Mouse (Mus musculus) limb, embryonic 11.5 days (tissue): ENCODE results near the gene Rsg1. TPM values are rescaled to one million over a fixed set of nuclear protein-coding genes. Genes with fewer than 3 reads are reported as not detected.

Experiments used
- ATAC-seq: fragments of 200-750 bp; cut with Nextera tagmentation; 2 replicates; pipeline ENCODE4 v1.8.0; 2017; ENCODE audit warnings: low read depth; ENCODE audit not compliant: insufficient number of reproducible peaks, low FRiP score, low TSS enrichment
- DNase-seq: peaks from one replicate; pipeline ENCODE4 v3.0.0-alpha.2; 2015; ENCODE audit warnings: low spot score
- H3K27ac ChIP-seq: fragments of 300-500 bp; sonication (generic); replicated peaks from 2 replicates; pipeline ENCODE4 v1.5.1; 2014; ENCODE audit warnings: low read depth, mild to moderate bottlenecking, low read length
- H3K27me3 ChIP-seq: fragments of 300-500 bp; sonication (generic); 2 replicates; pipeline ENCODE4 v1.6.1; 2014; ENCODE audit warnings: mild to moderate bottlenecking, low read length, mixed read lengths; ENCODE audit not compliant: control insufficient read depth, insufficient read depth
- H3K36me3 ChIP-seq: fragments of 300-500 bp; sonication (generic); 2 replicates; pipeline ENCODE4 v1.6.1; 2014; ENCODE audit warnings: mild to moderate bottlenecking, low read length, moderate library complexity, mixed read lengths; ENCODE audit not compliant: control insufficient read depth, insufficient read depth
- H3K4me1 ChIP-seq: fragments of 300-500 bp; sonication (generic); 2 replicates; pipeline ENCODE4 v1.6.1; 2014; ENCODE audit warnings: low read length, mixed read lengths; ENCODE audit not compliant: control insufficient read depth, insufficient read depth
- H3K4me2 ChIP-seq: fragments of 300-500 bp; sonication (generic); 2 replicates; pipeline ENCODE4 v1.6.1; 2014; ENCODE audit warnings: low read depth, mild to moderate bottlenecking, moderate library complexity; ENCODE audit not compliant: severe bottlenecking
- H3K4me3 ChIP-seq: fragments of 300-500 bp; sonication (generic); 2 replicates; pipeline ENCODE4 v1.5.1; 2014; ENCODE audit warnings: low read depth, low read length
- H3K9ac ChIP-seq: fragments of 300-500 bp; sonication (generic); 2 replicates; pipeline ENCODE4 v1.6.1; 2014; ENCODE audit warnings: mild to moderate bottlenecking, low read length
- H3K9me3 ChIP-seq: fragments of 300-500 bp; sonication (generic); 2 replicates; pipeline ENCODE4 v1.6.1; 2016; ENCODE audit warnings: low read length; ENCODE audit not compliant: control insufficient read depth
- WGBS: fragments of 180-500 bp; shearing (Covaris S2); extraction: QIAGEN DNeasy Blood & Tissue Kit; methylation state at CpG from one replicate; pipeline ENCODE4 v1.1.7; 2014; 5-methylcytosine and 5-hydroxymethylcytosine counted together
- polyA plus RNA-seq: library from polyadenylated mRNA; unstranded; fragments of >200 nt; fragmentation: Nextera tagmentation; extraction: Ambion mirVana; gene quantifications from 2 replicates; pipeline ENCODE4 v1.2.1, GENCODE M21; 2014

Gene Rsg1
- polyA plus RNA-seq = 5.3 and 8.7 TPM in 2 replicates

DNA sequence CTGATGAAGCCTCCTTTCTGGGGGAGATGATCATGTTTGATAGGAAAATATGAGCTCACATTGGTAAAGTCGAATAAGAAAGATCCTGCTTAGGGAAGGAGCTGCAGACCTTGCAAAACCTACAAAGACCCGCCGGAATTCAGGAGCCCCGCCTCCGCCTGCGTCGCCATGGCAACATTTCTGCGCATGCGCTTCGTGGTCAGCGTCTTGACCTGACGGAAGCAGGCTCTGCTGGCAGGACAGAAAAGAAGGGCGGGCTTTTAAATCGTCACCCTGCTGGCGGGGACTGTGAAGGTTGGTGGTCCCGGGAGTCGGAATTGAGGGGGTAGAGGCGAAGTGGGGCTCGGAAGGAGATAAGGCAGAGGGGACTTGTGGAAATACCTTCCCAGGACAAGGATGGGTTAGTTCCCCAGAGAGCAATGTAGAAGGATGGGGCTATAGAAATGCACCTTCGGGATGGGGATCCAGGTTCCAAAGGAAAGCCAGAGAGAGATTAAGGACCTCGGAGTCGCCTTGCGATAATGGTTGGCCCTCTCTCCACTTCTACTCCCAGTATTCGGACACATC, at the start of gene Rsg1:
TSS of gene Rsg1 (plus strand) at position 187 of the 567 bp plus-strand sequence.
- H3K27ac ChIP-seq = no peak within 1 kb of the TSS
- DNase-seq = peak; percentile 99
- 1% methylated on average over 24 of the region's 24 CpGs for WGBS

DNA sequence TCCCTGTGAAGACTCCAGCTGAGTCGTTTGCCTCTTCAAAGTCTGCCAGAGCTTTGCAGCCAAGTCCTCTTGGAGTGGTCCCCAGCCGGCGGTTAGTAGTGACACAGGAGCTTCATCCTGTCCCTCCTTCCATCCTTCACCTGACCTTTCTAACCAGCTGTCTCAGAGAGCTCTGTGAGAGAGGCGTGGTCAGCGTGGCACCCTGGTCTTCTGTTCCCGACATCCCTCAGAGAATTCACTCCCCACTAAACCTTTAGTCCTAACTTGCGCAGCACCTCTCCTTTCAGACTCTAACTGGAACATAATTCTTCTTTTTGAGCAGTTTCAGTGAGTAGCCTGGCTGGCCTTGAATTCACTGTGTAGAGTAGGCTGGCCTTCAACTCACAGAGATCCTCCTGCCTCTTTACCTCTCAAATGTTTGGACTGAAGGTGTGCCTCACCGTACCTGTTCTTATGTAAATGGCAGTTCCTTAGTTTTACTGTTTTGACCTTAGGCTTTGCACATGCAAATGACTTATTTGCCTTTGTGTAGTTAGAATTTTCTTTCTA, 47.9 kb upstream of the Rsg1 start:
- H3K4me2 ChIP-seq = no peak overlapping the region
- DNase-seq (no peak), ATAC-seq (no peak)
- no peaks in the 10 kb centered on the region; the same call in 1 of the 2 replicates for H3K36me3 ChIP-seq
- no peak overlapping the region for H3K27ac ChIP-seq
- no peak overlapping the region for H3K4me3 ChIP-seq
- no peaks in the 10 kb centered on the region for H3K4me1 ChIP-seq
- H3K9ac ChIP-seq = no peak overlapping the region
- H3K9me3 ChIP-seq = no peaks in the 10 kb centered on the region
- H3K27me3 ChIP-seq = no peaks in the 10 kb centered on the region
- WGBS = 65% methylated on average over 8 of the region's 8 CpGs

More for the DNA sequence above, at the start of gene Rsg1:
- Histone ChIP-seq H3K4me3 (peak within 1 kb of the TSS; percentile 56), H3K9ac (peak within 1 kb of the TSS; percentile 55), H3K36me3 (no peaks in the 10 kb centered on the region), H3K4me1 (peaks cover 9% of the 10 kb centered on the region; the same call in 1 of the 2 replicates), H3K27me3 (no peaks in the 10 kb centered on the region), H3K4me2 (peak within 1 kb of the TSS; percentile 95), H3K9me3 (no peaks in the 10 kb centered on the region)
- peak; percentile 63; the same call in 1 of the 2 replicates for ATAC-seq

DNA sequence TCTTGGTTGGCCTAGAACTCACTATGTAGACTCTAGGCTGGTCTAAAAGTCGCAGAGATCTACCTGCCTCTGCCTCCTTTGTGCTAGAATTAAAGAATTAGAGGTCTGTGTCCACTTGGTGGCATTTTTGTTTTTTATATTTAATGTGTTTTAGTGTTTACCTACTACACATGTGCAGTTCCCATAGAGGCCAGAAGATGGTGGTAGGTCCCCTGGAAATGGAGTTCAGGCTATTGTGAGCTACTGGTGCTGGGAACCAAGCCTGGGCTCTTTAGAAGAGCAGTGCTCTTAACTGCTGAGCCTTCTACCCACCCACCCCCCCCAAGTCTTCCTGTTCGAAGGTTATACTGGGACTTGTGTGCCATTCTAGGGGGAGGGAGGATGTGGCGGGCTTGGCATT, 46.6 kb upstream of the Rsg1 start:
- Histone ChIP-seq H3K36me3 (peaks cover 3% of the 10 kb centered on the region; the same call in 1 of the 2 replicates), H3K27me3 (no peaks in the 10 kb centered on the region), H3K27ac (no peak overlapping the region), H3K4me2 (no peak overlapping the region), H3K4me3 (no peak overlapping the region), H3K9me3 (no peaks in the 10 kb centered on the region), H3K4me1 (no peaks in the 10 kb centered on the region), H3K9ac (no peak overlapping the region)
- WGBS = 90% methylated on average over 3 of the region's 3 CpGs
- no peak for ATAC-seq
- no peak for DNase-seq

DNA sequence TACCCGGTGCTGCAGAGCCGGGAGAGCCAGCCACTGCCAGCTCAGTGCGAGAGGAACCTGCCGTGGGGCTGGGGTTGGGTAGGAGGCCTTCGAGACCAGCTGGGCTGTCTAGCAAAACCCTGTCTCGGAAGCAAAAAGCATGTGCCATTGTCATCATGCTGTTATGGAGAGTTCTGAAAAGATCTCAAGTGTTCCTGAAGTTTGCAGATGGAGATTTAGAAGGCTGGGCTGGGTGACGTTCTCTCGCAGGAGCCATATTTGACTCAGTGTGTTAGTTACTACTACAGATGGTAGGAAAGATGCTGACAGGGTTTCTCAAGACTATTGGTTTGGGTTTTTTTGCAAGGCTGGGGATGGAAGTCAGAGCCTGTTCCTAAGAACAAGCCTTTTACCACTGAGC, 41.6 kb upstream of the Rsg1 start:
- H3K36me3 ChIP-seq = peaks cover 5% of the 10 kb centered on the region; the same call in 1 of the 2 replicates
- no peak overlapping the region for H3K9ac ChIP-seq
- WGBS = 92% methylated on average over 8 of the region's 8 CpGs
- ATAC-seq (no peak), DNase-seq (no peak)
- no peaks in the 10 kb centered on the region for H3K9me3 ChIP-seq
- H3K4me1 ChIP-seq = no peaks in the 10 kb centered on the region
- no peak overlapping the region for H3K4me2 ChIP-seq
- H3K4me3 ChIP-seq = no peak overlapping the region
- no peaks in the 10 kb centered on the region for H3K27me3 ChIP-seq
- H3K27ac ChIP-seq = no peak overlapping the region

DNA sequence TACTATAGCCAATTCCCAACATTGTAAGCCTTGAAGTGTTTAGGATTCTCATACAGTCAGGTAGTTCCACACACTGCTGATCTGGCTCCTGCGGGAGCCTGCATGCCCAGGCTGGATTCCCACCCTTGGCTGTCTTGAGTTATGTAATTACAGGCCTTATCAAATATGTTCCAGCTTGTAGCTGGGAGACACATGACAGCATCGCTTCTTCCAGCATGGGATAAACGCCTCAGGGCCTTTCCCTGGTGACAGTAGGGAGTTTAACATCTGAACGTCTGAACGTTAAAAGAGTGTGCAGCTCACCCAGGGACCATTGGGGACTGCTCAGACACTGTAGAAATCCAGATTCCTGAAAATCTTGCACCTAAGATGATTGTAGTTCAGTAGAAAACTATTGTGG, 38.0 kb upstream of the Rsg1 start:
- no peaks in the 10 kb centered on the region for H3K27me3 ChIP-seq
- H3K36me3 ChIP-seq = peaks cover 7% of the 10 kb centered on the region; the same call in 1 of the 2 replicates
- H3K9me3 ChIP-seq = no peaks in the 10 kb centered on the region
- ATAC-seq = no peak
- no peak overlapping the region for H3K4me3 ChIP-seq
- H3K27ac ChIP-seq = no peak overlapping the region
- DNase-seq = no peak
- WGBS = 76% methylated on average over 5 of the region's 5 CpGs
- H3K4me1 ChIP-seq = no peaks in the 10 kb centered on the region
- H3K4me2 ChIP-seq = no peak overlapping the region
- H3K9ac ChIP-seq = no peak overlapping the region

- Histone ChIP-seq H3K27ac (no peak overlapping the region), H3K4me1 (no peaks in the 10 kb centered on the region), H3K36me3 (peaks cover 6% of the 10 kb centered on the region; the same call in 1 of the 2 replicates), H3K9ac (no peak overlapping the region), H3K4me2 (no peak overlapping the region), H3K4me3 (no peak overlapping the region), H3K27me3 (no peaks in the 10 kb centered on the region), H3K9me3 (no peaks in the 10 kb centered on the region)
- ATAC-seq (no peak), DNase-seq (no peak)
- WGBS = 89% methylated on average over 10 of the region's 10 CpGs
Observed at GRCm38 (mm10) chr4:141176328-141176838, 37.4 kb upstream of the Rsg1 start.

GRCm38 (mm10) chr4:141178500-141178899, 35.3 kb upstream of the Rsg1 start:
- Histone ChIP-seq H3K27ac (no peak overlapping the region), H3K27me3 (no peaks in the 10 kb centered on the region), H3K4me2 (no peak overlapping the region), H3K4me1 (no peaks in the 10 kb centered on the region), H3K9me3 (no peaks in the 10 kb centered on the region), H3K9ac (no peak overlapping the region), H3K4me3 (no peak overlapping the region), H3K36me3 (peaks cover 3% of the 10 kb centered on the region; the same call in 1 of the 2 replicates)
- ATAC-seq = no peak
- no peak for DNase-seq
- 90% methylated on average over 4 of the region's 4 CpGs for WGBS

DNA sequence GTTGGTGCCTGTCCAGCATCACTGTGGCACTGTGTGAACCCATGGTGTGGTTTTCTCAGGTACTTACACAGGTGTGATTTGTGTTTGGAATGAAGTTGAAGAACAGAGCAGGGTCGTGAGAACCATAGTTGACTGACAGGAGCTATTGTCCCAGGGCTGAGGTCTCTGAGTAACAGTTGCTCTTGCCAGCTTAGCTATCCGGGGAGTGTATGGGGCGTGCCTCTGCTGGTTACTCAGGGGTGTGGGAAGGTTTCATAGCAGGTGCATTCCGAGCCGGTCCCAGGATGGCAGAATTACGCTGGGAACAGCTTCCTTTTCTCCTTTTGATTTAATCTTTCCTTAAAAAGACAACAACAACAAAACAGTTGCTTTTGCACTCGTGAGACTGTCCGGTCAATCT, 32.9 kb upstream of the Rsg1 start:
- H3K27me3 ChIP-seq = no peaks in the 10 kb centered on the region
- H3K27ac ChIP-seq = no peak overlapping the region
- no peak for ATAC-seq
- H3K4me1 ChIP-seq = no peaks in the 10 kb centered on the region
- no peak overlapping the region for H3K4me3 ChIP-seq
- 92% methylated on average over 8 of the region's 8 CpGs for WGBS
- no peak for DNase-seq
- no peaks in the 10 kb centered on the region for H3K9me3 ChIP-seq
- H3K9ac ChIP-seq = no peak overlapping the region
- H3K36me3 ChIP-seq = peaks cover 3% of the 10 kb centered on the region; the same call in 1 of the 2 replicates
- no peak overlapping the region for H3K4me2 ChIP-seq
